Mouse (Mus musculus): ENCODE data around the gene 3110040M04Rik.
"Not testable (repeated sequence)": the region's sequence is repeated elsewhere in the genome, so short reads cannot be mapped to it uniquely, and the experiment has no call there.

Gene 3110040M04Rik

DNA sequence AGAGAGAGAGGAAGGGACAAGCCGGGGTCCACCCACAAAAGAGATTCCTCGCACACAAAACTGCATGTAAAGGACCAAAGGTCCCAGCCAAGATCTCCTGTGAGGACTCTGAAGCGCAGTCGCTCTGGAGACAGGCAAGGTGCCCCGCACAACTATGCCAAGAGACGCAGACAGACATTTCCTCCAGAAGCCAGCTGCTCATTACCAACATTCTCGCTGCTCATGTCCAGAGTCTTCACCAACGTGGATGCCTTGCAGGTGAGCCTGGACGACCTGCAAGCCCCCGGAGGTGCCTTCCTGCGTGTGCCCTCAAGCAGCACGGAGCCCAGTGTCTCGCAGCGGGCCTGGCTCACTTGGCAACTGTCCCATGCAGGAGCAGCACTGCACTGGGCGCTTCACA is 11.2 kb upstream of the 3110040M04Rik start:
- not testable (repeated sequence) for DNase-seq

DNA sequence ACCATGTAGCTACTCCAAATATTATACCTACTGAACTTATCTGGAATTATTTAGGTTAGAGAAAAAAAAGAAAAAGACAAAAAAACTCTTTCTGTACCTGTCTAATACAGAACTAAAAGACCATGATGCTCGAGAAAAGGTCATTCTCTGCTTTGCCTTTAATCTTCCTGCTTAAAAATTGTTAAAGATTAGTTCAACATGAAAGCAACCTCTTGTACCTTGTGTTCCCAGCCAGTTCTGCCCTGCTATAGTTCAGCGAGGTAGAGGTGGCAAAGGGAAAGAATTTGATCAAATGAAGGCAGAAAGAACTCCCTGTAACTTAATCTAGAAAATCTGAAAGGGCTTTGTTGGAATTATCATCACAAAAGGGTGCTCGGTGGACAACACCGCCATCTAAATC is 7.9 kb upstream of the 3110040M04Rik start:
- DNase-seq, result not testable (repeated sequence)

DNA sequence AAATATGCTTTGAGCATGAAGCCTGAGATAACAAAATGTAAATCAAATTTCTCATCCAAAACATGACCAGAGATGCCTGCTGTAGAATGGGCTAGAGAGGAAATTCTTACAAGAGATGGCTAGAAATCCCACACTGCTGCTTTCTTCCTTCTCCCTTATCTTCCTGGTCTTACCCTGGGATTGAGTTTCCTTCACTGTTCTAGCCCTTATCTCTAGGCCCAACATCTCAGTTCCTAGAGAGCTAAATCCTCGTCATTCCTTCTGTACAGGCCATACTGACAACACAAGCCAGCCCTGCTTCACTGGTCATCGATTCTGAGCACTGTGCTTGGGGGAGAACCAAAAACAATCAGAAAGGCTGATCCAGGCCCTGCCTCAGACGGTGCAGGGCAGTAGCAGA is 7.2 kb upstream of the 3110040M04Rik start:
- not testable (repeated sequence) for DNase-seq

DNA sequence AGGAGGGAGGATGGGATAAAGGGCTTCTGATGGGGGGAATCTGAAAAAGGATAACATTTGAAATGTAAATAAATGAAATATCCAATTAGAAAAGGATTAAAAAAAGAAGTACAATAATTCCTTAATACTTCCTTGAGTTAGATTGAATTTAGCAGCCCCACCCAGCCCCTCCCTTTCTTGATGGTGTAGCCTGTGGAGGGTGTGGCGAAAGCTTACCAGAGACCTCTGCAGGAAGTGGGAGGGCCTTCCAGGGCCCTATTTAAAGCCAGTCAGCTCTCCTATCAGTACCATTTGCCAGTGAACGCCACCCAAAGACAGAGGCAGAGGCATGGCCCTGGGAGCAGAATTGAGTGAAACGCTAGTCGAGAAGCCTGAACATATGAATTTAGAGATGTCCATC is 5.8 kb upstream of the 3110040M04Rik start, which contains the start of gene Gm47995:
Gm47995 (plus strand) TSS at position 329 of the 400 bp plus-strand sequence.
- not testable (repeated sequence) for DNase-seq

DNA sequence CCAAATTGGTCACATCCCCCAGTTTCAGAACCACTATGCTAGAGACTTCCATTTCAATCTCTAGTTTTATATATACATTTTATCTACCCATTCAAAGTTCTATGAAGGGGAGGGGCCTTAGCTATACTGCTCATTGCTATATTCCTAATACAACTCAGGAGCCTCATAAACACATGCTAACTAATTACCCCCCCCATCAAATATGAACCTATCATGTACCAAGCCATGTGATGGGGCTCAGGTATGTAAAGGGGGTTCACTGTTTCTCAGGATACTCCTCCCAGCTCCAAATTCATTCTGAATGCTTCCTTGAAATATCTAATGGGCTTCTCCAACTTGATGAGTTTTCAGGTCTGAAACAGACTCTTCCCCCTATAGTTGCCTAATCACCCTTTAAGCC is 3.3 kb upstream of the 3110040M04Rik start:
- DNase-seq, result not testable (repeated sequence)

DNA sequence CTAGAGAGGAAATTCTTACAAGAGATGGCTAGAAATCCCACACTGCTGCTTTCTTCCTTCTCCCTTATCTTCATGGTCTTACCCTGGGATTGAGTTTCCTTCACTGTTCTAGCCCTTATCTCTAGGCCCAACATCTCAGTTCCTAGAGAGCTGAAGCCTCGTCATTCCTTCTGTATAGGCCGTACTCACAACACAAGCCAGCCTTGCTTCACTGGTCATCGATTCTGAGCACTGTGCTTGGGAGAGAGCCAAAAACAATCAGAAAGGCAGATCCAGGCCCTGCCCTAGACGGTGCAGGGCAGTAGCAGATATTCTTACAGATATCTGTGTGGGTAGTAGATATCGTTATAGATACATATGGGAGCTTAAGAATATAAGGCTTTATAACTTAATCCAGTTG is 1.1 kb upstream of the 3110040M04Rik start:
- not testable (repeated sequence) for DNase-seq

DNA sequence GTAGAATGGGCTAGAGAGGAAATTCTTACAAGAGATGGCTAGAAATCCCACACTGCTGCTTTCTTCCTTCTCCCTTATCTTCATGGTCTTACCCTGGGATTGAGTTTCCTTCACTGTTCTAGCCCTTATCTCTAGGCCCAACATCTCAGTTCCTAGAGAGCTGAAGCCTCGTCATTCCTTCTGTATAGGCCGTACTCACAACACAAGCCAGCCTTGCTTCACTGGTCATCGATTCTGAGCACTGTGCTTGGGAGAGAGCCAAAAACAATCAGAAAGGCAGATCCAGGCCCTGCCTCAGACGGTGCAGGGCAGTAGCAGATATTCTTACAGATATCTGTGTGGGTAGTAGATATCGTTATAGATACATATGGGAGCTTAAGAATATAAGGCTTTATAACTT is 4.6 kb downstream of the 3110040M04Rik start:
- DNase-seq, result not testable (repeated sequence)

DNA sequence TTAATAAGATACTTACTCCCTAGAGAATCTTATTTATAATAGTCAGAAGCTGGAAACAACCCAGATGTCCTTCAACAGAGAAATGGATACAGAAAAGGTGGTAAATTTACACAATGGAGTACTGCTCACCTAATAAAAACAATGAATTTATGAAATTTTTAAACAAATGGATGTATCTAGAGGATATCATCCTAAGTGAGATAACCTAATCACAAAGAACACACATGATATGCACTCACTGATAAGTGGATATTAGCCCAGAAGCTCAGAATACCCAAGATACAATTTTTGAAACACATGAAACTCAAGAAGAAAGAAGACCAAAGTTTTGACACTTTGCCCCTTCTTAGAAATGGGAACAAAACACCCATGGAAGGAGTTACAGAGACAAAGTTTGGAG is 5.0 kb downstream of the 3110040M04Rik start:
- not testable (repeated sequence) for DNase-seq

DNA sequence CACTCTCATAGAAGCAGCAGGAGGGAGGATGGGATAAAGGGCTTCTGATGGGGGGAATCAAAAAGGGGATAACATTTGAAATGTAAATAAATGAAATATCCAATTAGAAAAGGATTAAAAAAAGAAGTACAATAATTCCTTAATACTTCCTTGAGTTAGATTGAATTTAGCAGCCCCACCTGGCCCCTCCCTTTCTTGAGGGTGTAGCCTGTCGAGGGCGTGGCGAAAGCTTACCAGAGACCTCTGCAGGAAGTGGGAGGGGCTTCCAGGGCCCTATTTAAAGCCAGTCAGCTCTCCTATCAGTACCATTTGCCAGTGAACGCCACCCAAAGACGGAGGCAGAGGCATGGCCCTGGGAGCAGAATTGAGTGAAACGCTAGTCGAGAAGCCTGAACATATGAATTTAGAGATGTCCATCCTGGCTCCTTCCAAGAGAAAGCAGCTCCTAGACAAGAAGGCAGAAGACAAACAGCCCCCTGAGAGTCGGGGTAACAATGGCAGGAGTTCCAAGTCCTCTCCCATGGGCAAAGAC is 6.0 kb downstream of the 3110040M04Rik start, which contains the start of gene Gm47996:
Gm47996 (plus strand) TSS at position 308 of the 532 bp plus-strand sequence.
- DNase-seq, result peak; percentile 28

DNA sequence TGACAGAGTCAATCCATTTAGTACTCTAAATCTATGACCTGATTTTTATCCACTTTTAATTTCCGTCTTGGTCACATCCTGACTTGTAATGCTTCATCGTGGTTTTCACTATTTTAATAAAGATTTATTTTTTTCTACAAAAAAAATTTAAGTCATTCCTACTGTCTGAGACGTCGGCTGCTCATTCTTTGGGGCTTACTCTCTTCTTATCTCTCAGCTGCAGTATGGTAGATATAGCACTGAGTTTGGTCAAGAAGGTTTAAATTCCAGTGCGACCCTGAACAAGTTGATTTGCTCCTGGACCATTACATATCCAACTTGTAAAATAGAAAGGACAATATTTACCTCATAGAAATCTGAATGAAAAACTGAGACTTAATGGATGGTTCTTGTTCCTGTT is 7.7 kb downstream of the 3110040M04Rik start:
- DNase-seq, result not testable (repeated sequence)

DNA sequence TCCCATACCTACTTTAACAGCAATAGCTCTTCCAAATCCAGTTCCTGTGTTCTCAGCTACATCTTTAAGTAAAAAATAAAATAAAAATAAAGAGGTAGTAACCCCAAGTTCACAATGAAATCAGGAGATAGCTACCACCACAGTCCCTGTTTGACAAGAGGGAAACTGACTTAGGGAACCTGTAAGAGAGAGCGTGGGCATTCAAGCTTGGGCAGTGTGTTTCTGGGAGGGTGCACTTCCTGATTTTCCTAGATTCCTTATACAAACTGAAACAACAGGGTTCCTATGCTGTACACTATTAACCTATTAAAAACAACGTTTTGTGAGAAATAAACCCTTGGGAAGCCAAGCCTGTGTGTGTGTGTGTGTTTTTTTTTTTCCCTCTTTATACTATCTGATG is 10.9 kb downstream of the 3110040M04Rik start:
- no peak for DNase-seq

DNA sequence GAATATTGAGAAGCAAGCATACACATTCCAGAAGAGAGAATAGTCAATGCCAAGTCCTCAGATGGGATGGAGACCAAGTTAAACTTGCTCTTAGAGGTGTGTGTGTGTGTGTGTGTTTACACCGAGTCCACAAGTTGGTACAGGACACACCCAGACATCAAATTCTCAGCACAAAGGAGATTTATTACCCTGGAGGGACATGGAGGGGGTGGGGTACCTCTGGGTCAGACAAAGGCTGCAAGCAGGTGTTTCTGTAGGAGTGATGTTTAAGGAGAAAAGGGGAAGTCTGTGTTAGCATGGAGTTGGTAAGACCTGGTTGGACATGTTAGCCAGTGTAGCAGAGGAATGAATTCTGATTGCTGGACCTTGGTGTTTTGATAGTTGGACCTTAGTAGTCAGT is 12.1 kb downstream of the 3110040M04Rik start:
- DNase-seq, result no peak

DNA sequence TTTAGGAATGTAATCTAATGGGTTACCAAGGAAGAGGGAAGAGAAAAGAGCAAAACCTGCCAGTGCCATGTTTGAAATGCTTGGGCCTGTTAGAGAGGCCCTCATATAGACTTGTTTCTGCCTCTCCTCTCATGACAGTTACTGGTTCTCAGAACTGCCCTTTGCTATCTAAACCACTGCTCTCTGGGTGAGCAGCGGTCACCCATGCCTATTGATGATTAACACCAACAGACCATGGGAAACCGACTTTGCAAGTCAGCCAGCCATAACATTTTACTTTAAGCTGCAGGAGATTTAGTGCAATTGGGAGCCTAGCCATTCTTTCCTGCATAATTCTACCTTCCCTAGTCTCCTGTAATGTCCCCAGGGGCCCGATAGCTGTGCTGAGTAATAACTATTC is 12.5 kb downstream of the 3110040M04Rik start:
- no peak for DNase-seq

DNA sequence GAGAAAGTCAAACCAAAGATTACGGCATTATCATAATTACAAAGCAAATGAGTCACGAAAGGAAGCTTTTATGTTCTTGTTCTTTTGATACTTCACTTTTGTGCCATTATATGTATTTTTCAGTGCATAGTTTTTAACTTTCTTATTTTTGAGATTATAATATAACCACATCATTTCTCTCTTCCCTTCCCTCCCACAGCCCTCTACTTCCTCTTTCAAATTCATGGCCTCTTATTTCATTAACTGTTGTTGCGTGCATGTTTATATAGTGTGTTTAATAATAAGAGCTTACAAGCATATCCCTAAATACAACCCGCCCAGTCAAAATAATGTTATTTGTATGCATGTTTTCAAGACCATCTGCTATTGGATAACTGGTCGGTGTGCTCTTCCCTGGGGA is 15.1 kb downstream of the 3110040M04Rik start:
- DNase-seq, result no peak

DNA sequence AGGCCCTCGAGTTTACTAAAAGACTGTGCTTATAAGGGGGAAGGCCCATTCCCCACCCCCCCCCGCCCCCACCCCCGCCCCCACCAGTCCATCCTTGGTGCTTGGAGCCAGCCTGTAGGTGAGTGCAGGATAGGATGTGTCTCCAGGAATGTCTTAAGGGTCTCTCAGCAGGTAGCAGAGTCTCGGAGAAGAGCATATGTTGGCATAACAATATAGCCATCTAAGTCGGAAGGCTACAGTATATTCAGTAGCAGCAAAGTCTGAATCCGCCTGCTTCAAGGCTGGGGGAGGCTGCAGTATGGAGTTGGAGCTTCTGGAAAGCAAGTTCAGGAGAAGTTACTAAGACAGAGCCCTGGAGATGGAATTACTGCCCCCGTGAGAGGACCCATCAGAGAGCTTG is 16.2 kb downstream of the 3110040M04Rik start:
- no peak for DNase-seq

DNA sequence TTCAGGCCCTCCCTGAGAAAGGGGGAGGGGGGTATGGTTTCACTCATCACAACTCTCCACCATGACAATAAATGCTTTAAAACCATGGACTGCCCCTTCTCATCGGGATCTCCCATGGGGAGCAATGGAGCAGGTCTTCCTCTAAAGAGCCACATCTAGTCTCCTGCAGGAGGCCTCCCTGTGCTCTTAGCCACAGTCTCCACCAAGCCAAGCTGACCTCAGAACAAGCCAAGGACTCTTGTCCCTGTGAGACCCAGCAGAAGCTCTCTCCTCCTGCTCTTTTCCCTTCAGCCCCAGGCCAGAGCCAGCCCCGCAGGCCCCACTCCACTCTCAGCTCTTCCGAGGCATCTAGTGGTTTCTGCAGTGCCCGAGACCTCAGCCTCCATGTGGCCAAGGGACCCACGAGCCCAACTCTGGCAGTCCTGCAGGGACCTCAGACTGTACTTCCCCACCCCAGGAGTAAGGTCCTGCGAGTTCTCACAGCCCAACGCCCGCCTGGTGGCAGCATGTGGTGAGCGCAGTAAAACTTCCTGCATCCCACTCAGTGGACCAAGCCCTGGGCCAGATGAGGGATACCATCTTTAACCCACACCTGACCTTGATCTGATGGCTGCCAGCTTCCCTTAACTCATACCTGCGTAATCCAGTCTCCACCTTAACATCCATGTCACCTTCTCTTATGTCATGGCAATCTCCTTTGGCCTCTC is 18.8 kb downstream of the 3110040M04Rik start:
- DNase-seq, result no peak

DNA sequence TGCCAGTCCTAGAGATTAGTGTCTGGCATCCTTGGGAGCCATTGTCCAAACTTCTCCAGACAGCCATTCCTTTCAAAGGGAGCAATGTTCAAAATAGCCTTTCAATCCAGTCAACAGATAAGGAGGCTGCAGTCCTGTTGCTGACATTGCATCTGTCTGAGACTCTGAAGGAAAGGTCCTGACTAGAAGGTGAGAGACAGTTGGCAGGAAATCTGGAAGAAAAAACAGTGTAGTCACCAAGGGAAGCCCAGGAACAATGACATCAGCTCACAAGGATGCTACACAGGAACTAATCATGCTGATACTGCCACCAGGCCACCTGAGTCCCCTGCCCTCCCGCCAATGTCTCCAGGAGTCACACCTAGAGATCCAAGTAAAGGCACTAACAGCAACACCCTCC is 19.5 kb downstream of the 3110040M04Rik start:
- no peak for DNase-seq

DNA sequence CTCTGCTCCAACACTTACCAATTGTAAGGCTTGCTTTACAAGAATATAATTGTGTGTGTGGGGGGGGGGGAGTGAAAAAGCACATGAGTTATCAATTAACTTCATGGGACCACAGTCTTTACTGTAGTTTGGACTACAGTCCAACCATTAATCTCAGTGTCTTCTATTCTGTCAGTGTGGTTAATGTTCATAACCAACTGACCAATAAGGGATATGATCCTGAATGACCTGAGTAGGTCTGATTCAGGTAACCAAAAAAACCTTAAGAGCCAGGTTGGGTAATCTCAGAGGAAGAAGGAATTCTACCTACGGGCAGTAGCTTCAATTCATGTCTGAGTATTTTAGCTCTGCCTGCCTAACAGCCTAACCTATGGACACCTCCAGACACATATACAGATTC is 20.6 kb downstream of the 3110040M04Rik start:
- DNase-seq, result no peak

DNA sequence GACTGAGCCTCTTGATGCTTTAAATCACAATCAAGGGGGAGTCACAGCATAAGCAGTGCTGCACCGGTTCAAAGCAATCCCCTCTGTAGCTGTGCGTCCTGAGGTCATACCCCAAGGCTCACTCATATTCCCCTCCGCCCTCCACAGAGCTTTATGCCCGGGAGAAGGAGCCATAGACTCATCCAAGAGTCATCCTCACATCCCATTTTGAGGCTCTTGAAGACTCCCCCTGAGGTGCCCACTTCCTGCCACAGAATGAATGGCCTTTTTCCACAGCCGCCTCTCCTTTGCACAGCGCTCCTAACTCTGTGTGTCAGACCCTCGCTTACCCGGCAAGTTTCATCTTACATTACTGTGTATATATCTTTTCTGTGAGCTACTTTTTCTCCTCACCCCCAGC is 23.6 kb downstream of the 3110040M04Rik start:
- DNase-seq, result no peak

DNA sequence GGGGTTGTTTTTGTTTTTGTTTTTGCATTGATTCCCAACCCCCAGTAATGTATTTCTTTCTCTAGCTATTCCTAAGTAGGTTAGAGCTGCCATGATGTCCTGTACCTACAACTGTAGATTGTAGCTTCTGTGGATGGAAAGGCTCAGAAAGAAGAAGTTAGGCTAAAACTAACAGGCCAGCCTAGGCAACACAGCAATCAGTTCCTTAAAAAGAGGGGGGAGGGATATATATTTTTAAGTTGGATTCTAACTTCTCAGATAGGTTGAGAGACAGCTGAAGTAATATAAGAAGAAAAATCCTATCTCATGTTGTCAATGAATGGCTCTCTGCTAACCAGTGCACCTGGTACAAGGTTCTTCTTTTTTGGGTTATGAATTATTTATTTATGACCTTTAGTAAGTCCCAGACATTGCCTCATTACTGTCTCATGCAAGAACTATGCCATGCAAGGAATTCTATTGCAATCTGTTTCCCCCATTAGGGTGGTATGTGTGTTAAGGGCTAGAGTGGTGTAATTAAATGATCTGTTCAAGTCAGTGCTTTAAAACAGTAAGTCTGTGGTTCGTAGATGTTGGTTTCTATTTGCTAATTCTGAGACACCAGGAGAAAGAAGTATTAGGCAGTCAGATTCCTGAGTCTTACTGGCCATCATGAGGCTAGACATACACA is 24.5 kb downstream of the 3110040M04Rik start:
- DNase-seq, result no peak

DNA sequence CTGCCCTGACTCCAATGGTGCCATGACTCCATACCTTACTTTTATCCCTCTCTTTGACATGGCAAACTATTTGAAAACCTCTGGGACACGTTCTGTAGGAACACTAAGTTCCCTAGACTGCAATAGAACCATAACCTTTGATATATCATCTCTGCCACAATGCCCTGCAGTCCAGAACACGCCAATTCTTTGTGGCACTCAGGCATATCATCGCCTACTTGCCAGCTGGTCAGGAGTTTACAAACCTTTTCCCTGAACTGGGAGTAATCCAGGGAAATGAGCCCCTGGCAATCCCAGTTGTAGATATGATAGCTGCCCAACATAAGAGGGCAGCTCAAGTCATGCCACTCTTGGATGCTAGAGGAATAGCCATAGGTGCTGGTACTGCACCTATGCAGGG is 28.4 kb downstream of the 3110040M04Rik start:
- no peak for DNase-seq

DNA sequence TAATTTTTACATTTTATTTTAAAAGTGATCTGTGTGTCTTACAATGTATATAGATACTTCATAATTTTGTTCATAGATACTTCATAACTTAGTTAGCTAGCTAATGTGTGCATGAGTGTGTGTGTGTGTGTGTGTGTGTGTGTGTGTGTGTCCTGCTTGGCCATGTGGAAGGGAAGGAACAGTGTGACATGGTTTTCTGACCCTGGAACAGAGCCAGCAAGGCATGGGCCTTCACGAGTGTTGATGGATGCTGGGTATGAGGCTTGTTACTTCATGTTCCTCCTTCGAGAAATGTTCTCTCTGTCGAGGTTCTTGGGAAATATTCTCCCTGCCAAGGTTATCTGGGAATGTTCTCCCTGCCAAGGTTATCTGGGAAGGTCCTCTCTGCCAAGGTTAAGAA is 29.8 kb downstream of the 3110040M04Rik start:
- DNase-seq, result no peak

DNA sequence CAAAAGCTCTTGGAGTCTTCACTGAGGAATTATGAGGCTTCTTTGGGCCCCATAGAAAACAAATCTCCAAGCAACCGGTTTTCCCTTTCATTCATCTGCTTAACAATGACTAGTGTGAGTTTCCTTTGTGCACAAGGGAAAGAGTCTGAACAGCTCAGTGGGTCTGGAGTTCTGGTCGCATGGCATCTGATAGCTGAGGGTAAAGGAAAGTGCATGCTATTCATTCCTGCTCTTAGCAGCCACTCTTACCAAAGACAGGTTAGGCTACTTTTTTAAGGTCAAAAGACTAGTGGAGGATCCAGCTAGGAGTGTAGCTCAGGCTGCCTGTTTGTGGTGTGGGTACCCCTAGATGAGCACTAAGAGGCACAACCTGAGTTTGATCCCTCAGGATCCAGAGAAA is 31.7 kb downstream of the 3110040M04Rik start:
- no peak for DNase-seq
